Mouse (Mus musculus): ENCODE data around the gene Chrdl2. TPM values are rescaled to one million over a fixed set of nuclear protein-coding genes. Genes with fewer than 3 reads are reported as not detected.
"Not testable (repeated sequence)": the region's sequence is repeated elsewhere in the genome, so short reads cannot be mapped to it uniquely, and the experiment has no call there.

Gene Chrdl2
- polyA plus RNA-seq, 1 experiment from 2014 or later, result 0.16 TPM

DNA sequence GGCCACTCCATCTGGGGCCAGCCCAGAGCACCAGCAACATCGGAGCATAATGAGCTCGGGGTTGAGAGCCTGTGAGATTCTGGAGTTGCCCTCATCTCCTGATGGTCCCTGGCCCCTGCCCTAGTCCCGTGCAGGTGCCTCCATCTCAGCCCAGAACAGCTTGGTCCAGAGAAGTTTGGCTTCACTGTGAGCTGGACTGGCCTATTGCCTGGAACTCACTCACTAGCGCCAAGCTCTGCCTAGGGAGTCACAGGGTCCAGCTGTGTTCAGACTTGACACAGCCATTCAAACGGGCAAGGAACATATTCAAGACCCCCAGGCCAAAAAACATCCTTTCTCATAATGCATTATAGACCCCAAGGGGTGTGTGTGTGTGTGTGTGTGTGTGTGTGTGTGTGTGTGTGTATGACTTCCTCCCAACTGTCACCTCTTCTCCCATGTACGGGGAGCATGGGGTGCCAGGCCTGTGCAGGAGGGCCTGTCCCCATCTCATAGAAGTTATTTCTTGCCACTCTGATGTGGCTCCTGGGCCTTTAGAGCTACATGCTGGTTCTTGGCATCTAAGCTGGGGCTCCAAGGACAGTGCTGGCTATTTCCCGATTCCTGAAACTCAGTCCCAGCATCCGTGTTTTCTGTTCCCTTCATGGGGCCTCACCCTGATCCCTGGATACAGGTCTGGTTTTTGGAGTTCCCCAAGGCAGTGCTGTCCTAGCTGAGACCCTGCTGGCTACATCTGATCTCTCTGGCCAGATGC is 25.2 kb downstream of the Chrdl2 start:
- Histone ChIP-seq H3K27ac (replicated peaks) (no peak overlapping the region), H3K4me1 (no peaks in the 10 kb centered on the region), H3K27me3 (ENCODE audit: low read depth, poor library complexity, severe bottlenecking) (no peaks in the 10 kb centered on the region), H3K4me3 (no peak overlapping the region), H3K36me3 (no peaks in the 10 kb centered on the region), H3K9me3 (replicated peaks) (no peaks in the 10 kb centered on the region)
- 88% methylated on average over 8 of the region's 8 CpGs for WGBS
- no peak for DNase-seq (ENCODE audit: low spot score)

- Histone ChIP-seq H3K4me3 (no peak overlapping the region), H3K27me3 (ENCODE audit: low read depth, poor library complexity, severe bottlenecking) (no peaks in the 10 kb centered on the region), H3K9me3 (replicated peaks) (no peaks in the 10 kb centered on the region), H3K27ac (replicated peaks) (no peak overlapping the region), H3K4me1 (no peaks in the 10 kb centered on the region), H3K36me3 (no peaks in the 10 kb centered on the region)
- WGBS, result 64% methylated on average over 5 of the region's 5 CpGs
- no peak for DNase-seq (ENCODE audit: low spot score)
Observed at GRCm38 (mm10) chr7:100033672-100034071, 27.7 kb downstream of the Chrdl2 start.

DNA sequence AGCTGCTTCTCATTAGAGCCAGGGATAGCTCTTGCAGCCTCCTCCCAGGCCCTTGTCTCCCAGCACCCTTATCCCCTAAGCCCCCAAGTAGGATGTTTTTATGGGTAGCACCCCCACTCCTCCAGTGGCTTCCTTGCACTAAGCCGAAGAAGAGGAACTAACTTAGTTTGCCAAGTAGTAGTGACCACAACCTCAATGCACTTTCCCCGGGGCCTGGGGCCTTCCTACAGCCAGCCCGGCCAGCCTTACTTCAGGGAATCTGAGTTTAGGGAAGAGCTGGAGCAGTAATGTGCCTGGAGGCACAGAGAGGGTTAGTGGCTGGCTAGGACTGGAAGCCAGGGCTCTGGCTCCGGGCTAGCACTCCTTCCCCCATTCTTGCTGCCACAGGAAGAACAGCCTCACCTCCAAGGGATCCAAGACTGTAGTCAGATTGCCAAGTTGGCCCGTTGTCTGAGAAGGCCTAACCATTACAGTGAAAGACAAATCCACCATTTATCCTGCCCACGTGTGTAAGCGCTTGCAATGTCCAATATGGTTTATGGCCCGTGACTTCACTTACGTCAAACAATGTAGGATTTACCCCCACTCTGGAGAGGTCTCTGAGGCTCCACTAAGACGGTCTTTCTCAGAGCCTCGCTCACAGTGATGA is 29.0 kb downstream of the Chrdl2 start:
- H3K9me3 ChIP-seq (replicated peaks), result no peaks in the 10 kb centered on the region
- no peak for DNase-seq (ENCODE audit: low spot score)
- H3K4me1 ChIP-seq, result no peaks in the 10 kb centered on the region
- H3K27ac ChIP-seq (replicated peaks), result no peak overlapping the region
- no peaks in the 10 kb centered on the region for H3K27me3 ChIP-seq (ENCODE audit: low read depth, poor library complexity, severe bottlenecking)
- H3K4me3 ChIP-seq, result no peak overlapping the region
- H3K36me3 ChIP-seq, result no peaks in the 10 kb centered on the region
- WGBS, result 91% methylated on average over 11 of the region's 11 CpGs

GRCm38 (mm10) chr7:100036050-100036449 is 30.1 kb downstream of the Chrdl2 start:
- Histone ChIP-seq H3K9me3 (replicated peaks) (no peaks in the 10 kb centered on the region), H3K27me3 (ENCODE audit: low read depth, poor library complexity, severe bottlenecking) (no peaks in the 10 kb centered on the region), H3K27ac (replicated peaks) (no peak overlapping the region), H3K4me3 (no peak overlapping the region), H3K36me3 (no peaks in the 10 kb centered on the region), H3K4me1 (no peaks in the 10 kb centered on the region)
- WGBS, result 91% methylated on average over 7 of the region's 7 CpGs
- DNase-seq (ENCODE audit: low spot score), result no peak

GRCm38 (mm10) chr7:100036495-100036894 is 30.5 kb downstream of the Chrdl2 start:
- 85% methylated on average over 3 of the region's 3 CpGs for WGBS

DNA sequence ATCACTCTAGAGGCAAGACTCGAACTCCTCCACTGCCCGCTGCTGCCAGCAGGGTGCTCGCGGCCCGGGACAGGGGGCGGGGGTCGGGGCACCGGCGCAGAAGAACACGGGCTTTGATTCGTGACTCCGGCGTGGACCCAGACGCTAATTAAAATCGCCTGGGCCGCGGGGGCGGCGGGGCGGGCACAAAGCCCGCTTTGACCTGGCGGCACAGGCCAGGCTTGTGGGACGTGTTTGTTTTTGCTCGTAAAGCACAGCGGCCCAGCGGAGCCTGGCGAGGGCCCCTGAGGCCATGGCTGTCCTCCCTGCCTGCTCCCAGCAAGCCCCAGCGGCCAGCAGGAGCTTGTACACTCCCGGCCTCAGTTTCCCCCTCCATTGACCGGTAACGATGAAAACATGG is 36.1 kb downstream of the Chrdl2 start:
- Histone ChIP-seq H3K27me3 (ENCODE audit: low read depth, poor library complexity, severe bottlenecking) (peaks cover 16% of the 10 kb centered on the region), H3K4me3 (peak overlapping the region; percentile 39)
- DNase-seq (ENCODE audit: low spot score), result peak; percentile 39

More at GRCm38 (mm10) chr7:100036495-100036894, 30.5 kb downstream of the Chrdl2 start:
- Histone ChIP-seq H3K27me3 (ENCODE audit: low read depth, poor library complexity, severe bottlenecking) (peaks cover under 1% of the 10 kb centered on the region; the same call in 1 of the 2 replicates), H3K9me3 (replicated peaks) (no peaks in the 10 kb centered on the region), H3K36me3 (no peaks in the 10 kb centered on the region), H3K27ac (replicated peaks) (no peak overlapping the region), H3K4me1 (peaks cover under 1% of the 10 kb centered on the region), H3K4me3 (no peak overlapping the region)
- DNase-seq (ENCODE audit: low spot score), result no peak

GRCm38 (mm10) chr7:100043096-100043495 is 37.1 kb downstream of the Chrdl2 start:
- WGBS, result 86% methylated on average over 5 of the region's 5 CpGs
- Histone ChIP-seq H3K4me1 (peaks cover 19% of the 10 kb centered on the region), H3K4me3 (no peak overlapping the region), H3K27me3 (ENCODE audit: low read depth, poor library complexity, severe bottlenecking) (peaks cover 16% of the 10 kb centered on the region), H3K9me3 (replicated peaks) (no peaks in the 10 kb centered on the region), H3K27ac (replicated peaks) (no peak overlapping the region), H3K36me3 (no peaks in the 10 kb centered on the region)
- DNase-seq (ENCODE audit: low spot score), result no peak

More for the DNA sequence above, 36.1 kb downstream of the Chrdl2 start:
- peaks cover 19% of the 10 kb centered on the region for H3K4me1 ChIP-seq
- WGBS, result 10% methylated on average over 31 of the region's 31 CpGs
- H3K9me3 ChIP-seq (replicated peaks), result no peaks in the 10 kb centered on the region
- H3K27ac ChIP-seq (replicated peaks), result peak overlapping the region; percentile 23; the same call in 1 of the 2 replicates
- H3K36me3 ChIP-seq, result no peaks in the 10 kb centered on the region

DNA sequence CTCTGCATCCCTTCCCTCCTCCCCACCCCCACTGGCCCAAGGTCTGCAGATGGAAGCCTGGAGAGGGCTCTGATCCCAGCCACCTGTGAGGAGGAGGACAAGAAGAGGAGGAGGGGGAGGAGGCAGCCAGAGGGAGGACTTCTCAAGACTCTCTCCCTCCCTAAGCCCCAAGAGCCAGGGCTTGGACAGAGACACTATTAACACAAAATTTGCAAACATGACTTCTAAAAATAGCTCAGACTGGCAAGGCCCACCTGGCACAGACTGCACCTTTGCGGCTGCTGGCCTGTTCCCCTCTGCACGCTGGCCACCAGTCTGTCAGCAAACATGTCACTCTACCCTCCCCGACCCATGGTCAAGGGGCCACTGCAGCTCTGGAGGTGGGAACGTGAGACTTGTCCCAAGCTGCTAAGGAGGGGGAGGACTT is 37.6 kb downstream of the Chrdl2 start:
- H3K9me3 ChIP-seq (replicated peaks), result no peaks in the 10 kb centered on the region
- 54% methylated on average over 4 of the region's 4 CpGs for WGBS
- no peaks in the 10 kb centered on the region for H3K36me3 ChIP-seq
- no peak overlapping the region for H3K27ac ChIP-seq (replicated peaks)
- peaks cover 16% of the 10 kb centered on the region for H3K27me3 ChIP-seq (ENCODE audit: low read depth, poor library complexity, severe bottlenecking)
- DNase-seq (ENCODE audit: low spot score), result no peak
- H3K4me3 ChIP-seq, result no peak overlapping the region
- H3K4me1 ChIP-seq, result peaks cover 19% of the 10 kb centered on the region

GRCm38 (mm10) chr7:100046486-100046885 is 40.5 kb downstream of the Chrdl2 start:
- no peaks in the 10 kb centered on the region for H3K9me3 ChIP-seq (replicated peaks)
- 74% methylated on average over 2 of the region's 2 CpGs for WGBS
- no peak for DNase-seq (ENCODE audit: low spot score)
- H3K27ac ChIP-seq (replicated peaks), result no peak overlapping the region
- no peak overlapping the region for H3K4me3 ChIP-seq
- H3K4me1 ChIP-seq, result peaks cover 25% of the 10 kb centered on the region
- H3K27me3 ChIP-seq (ENCODE audit: low read depth, poor library complexity, severe bottlenecking), result peaks cover 16% of the 10 kb centered on the region
- no peaks in the 10 kb centered on the region for H3K36me3 ChIP-seq

DNA sequence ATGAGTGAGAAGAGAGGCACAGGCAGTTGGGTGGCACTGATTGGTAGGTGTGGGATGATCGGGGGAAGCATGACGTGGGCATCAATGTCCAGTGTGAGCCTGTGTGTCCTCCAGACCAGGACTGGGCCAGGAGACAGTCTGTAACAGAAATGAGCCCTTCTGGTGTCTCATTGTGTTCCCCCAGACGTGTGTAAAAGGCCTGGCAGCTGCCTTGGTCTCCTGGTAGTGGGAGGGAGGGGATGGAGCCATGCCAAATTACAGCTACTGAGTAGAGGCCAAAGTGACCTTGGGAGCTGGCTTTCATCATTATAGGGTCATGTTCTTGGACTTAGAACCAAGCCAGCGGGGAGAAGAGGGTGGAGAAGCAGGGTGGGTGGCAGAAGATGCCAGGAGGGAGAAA is 45.9 kb downstream of the Chrdl2 start:
- peaks cover 7% of the 10 kb centered on the region; the same call in 1 of the 2 replicates for H3K4me1 ChIP-seq
- no peak for DNase-seq (ENCODE audit: low spot score)
- H3K36me3 ChIP-seq, result no peaks in the 10 kb centered on the region
- no peak overlapping the region for H3K4me3 ChIP-seq
- H3K27me3 ChIP-seq (ENCODE audit: low read depth, poor library complexity, severe bottlenecking), result no peaks in the 10 kb centered on the region
- 75% methylated on average over 4 of the region's 4 CpGs for WGBS
- H3K27ac ChIP-seq (replicated peaks), result no peak overlapping the region
- no peaks in the 10 kb centered on the region for H3K9me3 ChIP-seq (replicated peaks)

DNA sequence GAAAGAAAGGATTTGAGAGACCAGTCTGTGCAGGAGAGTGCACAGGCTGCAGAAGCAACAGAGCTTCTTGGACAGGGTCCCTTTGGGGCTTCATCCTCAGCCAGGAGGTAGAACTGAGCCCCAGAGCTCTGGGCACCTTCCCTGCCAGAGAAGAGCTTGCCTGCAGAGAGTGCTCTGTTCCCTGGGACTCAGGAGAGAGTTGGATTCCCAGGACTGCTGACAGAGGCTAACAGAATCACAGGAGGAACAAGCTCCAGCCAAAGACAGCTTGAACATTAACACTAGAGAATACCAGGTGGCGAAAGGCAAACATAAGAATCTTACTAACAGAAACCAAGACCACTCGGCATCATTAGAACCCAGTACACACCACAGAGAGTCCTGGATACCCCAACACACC is 47.0 kb downstream of the Chrdl2 start:
- H3K27ac ChIP-seq (replicated peaks); H3K4me3 ChIP-seq; H3K27me3 ChIP-seq (ENCODE audit: low read depth, poor library complexity, severe bottlenecking); H3K4me1 ChIP-seq; H3K9me3 ChIP-seq (replicated peaks); H3K36me3 ChIP-seq; DNase-seq (ENCODE audit: low spot score): not testable (repeated sequence)
- 95% methylated on average over 2 of the region's 2 CpGs for WGBS

GRCm38 (mm10) chr7:100073959-100074358 is 68.0 kb downstream of the Chrdl2 start:
- no peak for DNase-seq (ENCODE audit: low spot score)
- WGBS, result 88% methylated on average over 2 of the region's 2 CpGs
- H3K9me3 ChIP-seq (replicated peaks), result no peaks in the 10 kb centered on the region; the same call in 1 of the 2 replicates
- H3K27ac ChIP-seq (replicated peaks), result no peak overlapping the region
- peaks cover 27% of the 10 kb centered on the region for H3K36me3 ChIP-seq
- no peaks in the 10 kb centered on the region for H3K4me1 ChIP-seq
- H3K27me3 ChIP-seq (ENCODE audit: low read depth, poor library complexity, severe bottlenecking), result no peaks in the 10 kb centered on the region
- H3K4me3 ChIP-seq, result no peak overlapping the region

DNA sequence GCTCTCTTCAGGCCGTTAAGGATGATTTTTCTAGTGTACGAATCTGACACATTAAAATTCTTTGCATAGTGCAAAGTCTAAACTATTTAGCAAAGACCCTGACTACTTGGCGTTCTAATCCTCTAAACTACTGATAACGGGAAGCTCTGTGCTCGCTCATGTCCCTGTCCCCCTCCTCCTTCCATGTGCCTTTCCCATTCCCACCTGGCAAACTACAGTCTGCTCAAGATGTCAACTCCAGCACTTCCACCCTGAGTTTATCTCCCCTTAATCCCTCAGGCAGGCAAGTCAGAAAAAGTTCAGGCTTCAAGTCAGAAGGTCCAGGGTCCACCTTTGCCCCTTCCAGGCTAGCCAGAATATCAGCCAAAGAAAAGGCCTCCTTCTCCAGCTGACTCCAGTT is 70.3 kb downstream of the Chrdl2 start:
- no peak overlapping the region for H3K27ac ChIP-seq (replicated peaks)
- no peaks in the 10 kb centered on the region for H3K27me3 ChIP-seq (ENCODE audit: low read depth, poor library complexity, severe bottlenecking)
- WGBS, result 90% methylated on average over 5 of the region's 5 CpGs
- no peak for DNase-seq (ENCODE audit: low spot score)
- no peak overlapping the region for H3K4me3 ChIP-seq
- H3K9me3 ChIP-seq (replicated peaks), result no peaks in the 10 kb centered on the region; the same call in 1 of the 2 replicates
- peaks cover 8% of the 10 kb centered on the region for H3K4me1 ChIP-seq
- H3K36me3 ChIP-seq, result peaks cover 42% of the 10 kb centered on the region

All from midbrain, embryonic 10.5 days (tissue).